Mouse (Mus musculus): Measurements from ENCODE around the gene Rapgef2. TPM values are rescaled to one million over a fixed set of nuclear protein-coding genes. Genes with fewer than 3 reads are reported as not detected.

Gene Rapgef2
- polyA plus RNA-seq, 1 experiment from 2014 or later, result 3.1 TPM

DNA sequence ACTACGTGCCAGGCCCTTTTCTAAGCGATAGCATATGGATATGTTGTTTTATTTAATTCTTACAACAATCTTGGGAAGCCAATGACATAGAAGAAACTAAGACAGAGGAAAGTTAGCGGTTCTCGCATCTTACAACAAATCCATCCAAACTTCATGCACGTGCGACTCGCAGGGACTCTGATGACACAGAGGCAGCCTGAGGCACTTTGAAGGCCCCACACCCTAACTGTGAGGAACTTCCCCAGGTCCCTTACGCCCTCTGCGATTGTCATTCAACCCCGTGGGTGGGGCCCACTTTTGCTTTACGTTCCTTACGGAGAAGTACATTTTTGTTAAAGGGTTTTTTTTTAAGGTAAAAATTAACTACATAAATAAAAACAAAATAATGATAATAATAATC, 166.3 kb downstream of the Rapgef2 start:
- H3K9me3 ChIP-seq (ENCODE audit: control insufficient read depth, low read length), result no peaks in the 10 kb centered on the region
- H3K4me2 ChIP-seq, result no peak overlapping the region
- no peak overlapping the region for H3K27ac ChIP-seq (ENCODE audit: low read depth, low read length)
- H3K9ac ChIP-seq (ENCODE audit: low read depth, low read length), result no peak overlapping the region
- no peak overlapping the region for H3K4me3 ChIP-seq (ENCODE audit: low read depth, low read length)
- H3K36me3 ChIP-seq (ENCODE audit: control insufficient read depth, insufficient read depth, low read length), result no peaks in the 10 kb centered on the region
- ATAC-seq (replicated peaks; ENCODE audit: low FRiP score), result no peak
- H3K27me3 ChIP-seq (replicated peaks; ENCODE audit: control insufficient read depth, insufficient read depth, low read length), result no peaks in the 10 kb centered on the region
- 91% methylated on average over 12 of the region's 12 CpGs for WGBS
- no peak for DNase-seq (ENCODE audit: low spot score)
- no peaks in the 10 kb centered on the region for H3K4me1 ChIP-seq (replicated peaks; ENCODE audit: control insufficient read depth, insufficient read depth, low read length)

DNA sequence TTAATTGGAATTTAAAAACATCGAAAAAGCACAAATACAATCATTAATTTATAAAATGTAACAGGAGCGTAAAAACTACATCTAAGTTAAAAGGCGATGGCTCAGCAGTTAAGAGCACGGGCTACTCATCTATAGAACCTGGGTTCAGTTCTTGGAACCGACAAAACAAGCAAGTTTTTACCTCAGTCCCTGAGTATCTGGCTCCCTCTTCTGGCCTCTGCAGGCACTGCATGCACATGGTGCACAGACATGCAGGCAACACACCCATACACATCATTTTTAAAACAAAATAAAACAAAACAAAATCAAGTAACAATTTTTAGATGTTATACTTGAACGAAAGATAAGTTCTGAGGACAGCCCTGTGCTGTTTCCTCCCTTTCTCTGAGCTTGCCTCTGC, 176.2 kb downstream of the Rapgef2 start:
- 84% methylated on average over 6 of the region's 6 CpGs for WGBS
- DNase-seq (ENCODE audit: low spot score) (no peak), ATAC-seq (replicated peaks; ENCODE audit: low FRiP score) (no peak)
- no peak overlapping the region for H3K9ac ChIP-seq (ENCODE audit: low read depth, low read length)
- H3K4me3 ChIP-seq (ENCODE audit: low read depth, low read length), result no peak overlapping the region
- H3K27ac ChIP-seq (ENCODE audit: low read depth, low read length), result no peak overlapping the region
- H3K9me3 ChIP-seq (ENCODE audit: control insufficient read depth, low read length), result no peaks in the 10 kb centered on the region
- no peaks in the 10 kb centered on the region for H3K4me1 ChIP-seq (replicated peaks; ENCODE audit: control insufficient read depth, insufficient read depth, low read length)
- no peaks in the 10 kb centered on the region for H3K27me3 ChIP-seq (replicated peaks; ENCODE audit: control insufficient read depth, insufficient read depth, low read length)
- H3K4me2 ChIP-seq, result no peak overlapping the region
- no peaks in the 10 kb centered on the region for H3K36me3 ChIP-seq (ENCODE audit: control insufficient read depth, insufficient read depth, low read length)

DNA sequence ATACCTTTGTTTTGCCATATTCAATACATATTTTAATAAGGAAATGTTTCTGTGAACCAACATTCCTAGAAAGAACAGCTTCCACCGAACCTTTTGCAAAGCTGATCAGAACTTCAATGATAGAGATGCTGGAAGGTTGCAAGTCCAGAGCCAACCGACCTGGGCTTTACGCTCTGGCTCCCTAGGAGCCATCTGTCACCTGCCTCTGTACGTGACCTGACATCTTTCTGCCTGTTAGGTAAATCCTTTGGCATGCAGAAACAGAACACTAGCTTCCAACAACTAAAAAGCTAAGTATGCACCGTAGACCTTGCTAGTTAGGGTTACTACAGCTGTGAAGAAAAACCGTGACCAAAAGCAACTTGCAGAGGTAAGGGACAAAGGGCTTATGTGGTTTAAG, 178.1 kb downstream of the Rapgef2 start:
- no peak overlapping the region for H3K27ac ChIP-seq (ENCODE audit: low read depth, low read length)
- no peak overlapping the region for H3K9ac ChIP-seq (ENCODE audit: low read depth, low read length)
- WGBS, result 86% methylated on average over 6 of the region's 6 CpGs
- ATAC-seq (replicated peaks; ENCODE audit: low FRiP score), result no peak
- no peak overlapping the region for H3K4me2 ChIP-seq
- no peak for DNase-seq (ENCODE audit: low spot score)
- no peaks in the 10 kb centered on the region for H3K27me3 ChIP-seq (replicated peaks; ENCODE audit: control insufficient read depth, insufficient read depth, low read length)
- H3K9me3 ChIP-seq (ENCODE audit: control insufficient read depth, low read length), result no peaks in the 10 kb centered on the region
- H3K4me1 ChIP-seq (replicated peaks; ENCODE audit: control insufficient read depth, insufficient read depth, low read length), result no peaks in the 10 kb centered on the region
- no peak overlapping the region for H3K4me3 ChIP-seq (ENCODE audit: low read depth, low read length)
- H3K36me3 ChIP-seq (ENCODE audit: control insufficient read depth, insufficient read depth, low read length), result no peaks in the 10 kb centered on the region

DNA sequence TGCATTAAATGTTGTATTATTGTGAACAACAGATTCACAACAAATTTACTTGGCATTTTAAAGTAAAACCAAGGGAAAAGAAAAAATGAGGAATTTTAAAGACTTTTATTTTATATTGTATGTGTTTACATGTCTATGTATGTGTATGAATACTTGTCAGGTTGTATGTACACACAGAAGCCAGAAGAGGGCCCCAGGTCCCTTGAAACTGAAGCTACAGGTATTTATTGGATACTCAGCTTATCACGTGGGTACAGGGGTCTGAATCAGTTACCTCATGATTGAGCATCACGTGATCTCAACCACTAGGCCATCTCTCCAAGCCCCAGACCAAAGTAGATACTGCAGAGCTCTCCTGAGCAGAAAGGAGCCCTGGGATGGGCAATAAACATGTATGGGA, 180.0 kb downstream of the Rapgef2 start:
- no peak overlapping the region for H3K27ac ChIP-seq (ENCODE audit: low read depth, low read length)
- 84% methylated on average over 2 of the region's 2 CpGs for WGBS
- ATAC-seq (replicated peaks; ENCODE audit: low FRiP score), result no peak

GRCm38 (mm10) chr3:79103604-79104003, 182.7 kb downstream of the Rapgef2 start:
- H3K36me3 ChIP-seq (ENCODE audit: control insufficient read depth, insufficient read depth, low read length), result no peaks in the 10 kb centered on the region
- H3K9ac ChIP-seq (ENCODE audit: low read depth, low read length), result no peak overlapping the region
- no peak overlapping the region for H3K27ac ChIP-seq (ENCODE audit: low read depth, low read length)
- no peak overlapping the region for H3K4me3 ChIP-seq (ENCODE audit: low read depth, low read length)
- no peaks in the 10 kb centered on the region for H3K27me3 ChIP-seq (replicated peaks; ENCODE audit: control insufficient read depth, insufficient read depth, low read length)
- no peaks in the 10 kb centered on the region for H3K4me1 ChIP-seq (replicated peaks; ENCODE audit: control insufficient read depth, insufficient read depth, low read length)
- DNase-seq (ENCODE audit: low spot score) (no peak), ATAC-seq (replicated peaks; ENCODE audit: low FRiP score) (no peak)
- 85% methylated on average over 9 of the region's 9 CpGs for WGBS
- no peak overlapping the region for H3K4me2 ChIP-seq
- no peaks in the 10 kb centered on the region for H3K9me3 ChIP-seq (ENCODE audit: control insufficient read depth, low read length)

More for the DNA sequence above, 180.0 kb downstream of the Rapgef2 start:
- Histone ChIP-seq H3K9me3 (ENCODE audit: control insufficient read depth, low read length) (no peaks in the 10 kb centered on the region), H3K9ac (ENCODE audit: low read depth, low read length) (no peak overlapping the region), H3K4me1 (replicated peaks; ENCODE audit: control insufficient read depth, insufficient read depth, low read length) (no peaks in the 10 kb centered on the region), H3K27me3 (replicated peaks; ENCODE audit: control insufficient read depth, insufficient read depth, low read length) (no peaks in the 10 kb centered on the region), H3K4me2 (no peak overlapping the region), H3K36me3 (ENCODE audit: control insufficient read depth, insufficient read depth, low read length) (no peaks in the 10 kb centered on the region), H3K4me3 (ENCODE audit: low read depth, low read length) (no peak overlapping the region)
- no peak for DNase-seq (ENCODE audit: low spot score)

DNA sequence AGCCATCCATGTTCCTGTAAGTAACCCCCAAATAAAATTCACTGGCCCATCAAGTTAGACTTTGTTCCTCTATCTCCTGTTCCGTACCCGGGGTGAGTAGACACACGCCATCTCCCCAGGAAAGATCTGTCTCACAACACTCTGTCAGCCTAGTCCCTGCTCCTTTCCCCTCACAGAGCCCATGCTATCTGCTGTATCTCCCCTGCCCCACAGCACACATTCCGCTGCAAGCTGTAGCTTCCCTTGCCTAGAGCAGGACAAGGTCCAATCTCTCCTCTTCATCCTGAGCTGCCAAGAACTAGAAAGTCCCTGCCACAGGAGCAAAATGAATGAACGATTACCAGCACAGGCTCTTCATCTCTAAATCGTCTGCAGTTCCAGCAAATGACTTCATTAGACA, 184.6 kb downstream of the Rapgef2 start:
- no peak for ATAC-seq (replicated peaks; ENCODE audit: low FRiP score)
- no peaks in the 10 kb centered on the region for H3K9me3 ChIP-seq (ENCODE audit: control insufficient read depth, low read length)
- no peak overlapping the region for H3K4me2 ChIP-seq
- no peaks in the 10 kb centered on the region for H3K4me1 ChIP-seq (replicated peaks; ENCODE audit: control insufficient read depth, insufficient read depth, low read length)
- H3K36me3 ChIP-seq (ENCODE audit: control insufficient read depth, insufficient read depth, low read length), result no peaks in the 10 kb centered on the region; the same call in 1 of the 2 replicates
- H3K9ac ChIP-seq (ENCODE audit: low read depth, low read length), result no peak overlapping the region
- DNase-seq (ENCODE audit: low spot score), result no peak
- H3K4me3 ChIP-seq (ENCODE audit: low read depth, low read length), result no peak overlapping the region
- no peak overlapping the region for H3K27ac ChIP-seq (ENCODE audit: low read depth, low read length)
- 72% methylated on average over 6 of the region's 6 CpGs for WGBS
- H3K27me3 ChIP-seq (replicated peaks; ENCODE audit: control insufficient read depth, insufficient read depth, low read length), result no peaks in the 10 kb centered on the region

- H3K36me3 ChIP-seq (ENCODE audit: control insufficient read depth, insufficient read depth, low read length), result no peaks in the 10 kb centered on the region; the same call in 1 of the 2 replicates
- no peaks in the 10 kb centered on the region for H3K9me3 ChIP-seq (ENCODE audit: control insufficient read depth, low read length)
- no peak overlapping the region for H3K27ac ChIP-seq (ENCODE audit: low read depth, low read length)
- no peak overlapping the region for H3K9ac ChIP-seq (ENCODE audit: low read depth, low read length)
- WGBS, result 88% methylated on average over 7 of the region's 7 CpGs
- no peak for ATAC-seq (replicated peaks; ENCODE audit: low FRiP score)
- H3K27me3 ChIP-seq (replicated peaks; ENCODE audit: control insufficient read depth, insufficient read depth, low read length), result no peaks in the 10 kb centered on the region
- H3K4me2 ChIP-seq, result no peak overlapping the region
- no peaks in the 10 kb centered on the region for H3K4me1 ChIP-seq (replicated peaks; ENCODE audit: control insufficient read depth, insufficient read depth, low read length)
- no peak for DNase-seq (ENCODE audit: low spot score)
- H3K4me3 ChIP-seq (ENCODE audit: low read depth, low read length), result no peak overlapping the region
Measured at GRCm38 (mm10) chr3:79100831-79101230, 185.5 kb downstream of the Rapgef2 start.

GRCm38 (mm10) chr3:79089091-79089490, 197.2 kb downstream of the Rapgef2 start:
- Histone ChIP-seq H3K9me3 (ENCODE audit: control insufficient read depth, low read length) (no peaks in the 10 kb centered on the region), H3K27me3 (replicated peaks; ENCODE audit: control insufficient read depth, insufficient read depth, low read length) (no peaks in the 10 kb centered on the region), H3K36me3 (ENCODE audit: control insufficient read depth, insufficient read depth, low read length) (peaks cover 6% of the 10 kb centered on the region; the same call in 1 of the 2 replicates), H3K4me2 (no peak overlapping the region), H3K9ac (ENCODE audit: low read depth, low read length) (no peak overlapping the region), H3K4me3 (ENCODE audit: low read depth, low read length) (no peak overlapping the region), H3K4me1 (replicated peaks; ENCODE audit: control insufficient read depth, insufficient read depth, low read length) (no peaks in the 10 kb centered on the region), H3K27ac (ENCODE audit: low read depth, low read length) (no peak overlapping the region)
- ATAC-seq (replicated peaks; ENCODE audit: low FRiP score) (no peak), DNase-seq (ENCODE audit: low spot score) (no peak)
- 86% methylated on average over 7 of the region's 7 CpGs for WGBS

- no peak overlapping the region for H3K4me3 ChIP-seq (ENCODE audit: low read depth, low read length)
- ATAC-seq (replicated peaks; ENCODE audit: low FRiP score) (no peak), DNase-seq (ENCODE audit: low spot score) (no peak)
- 90% methylated on average over 5 of the region's 5 CpGs for WGBS
- no peaks in the 10 kb centered on the region for H3K4me1 ChIP-seq (replicated peaks; ENCODE audit: control insufficient read depth, insufficient read depth, low read length)
- no peak overlapping the region for H3K9ac ChIP-seq (ENCODE audit: low read depth, low read length)
- H3K36me3 ChIP-seq (ENCODE audit: control insufficient read depth, insufficient read depth, low read length), result peaks cover 6% of the 10 kb centered on the region
- H3K27ac ChIP-seq (ENCODE audit: low read depth, low read length), result no peak overlapping the region
- H3K27me3 ChIP-seq (replicated peaks; ENCODE audit: control insufficient read depth, insufficient read depth, low read length), result no peaks in the 10 kb centered on the region
- H3K4me2 ChIP-seq, result no peak overlapping the region
- H3K9me3 ChIP-seq (ENCODE audit: control insufficient read depth, low read length), result no peaks in the 10 kb centered on the region
Measured at GRCm38 (mm10) chr3:79088461-79088860, 197.9 kb downstream of the Rapgef2 start.
